Mouse (Mus musculus) layer of hippocampus, adult 11-12 months (tissue): Measurements from ENCODE around the gene Disp1.

Experiments
- DNase-seq: peaks from one replicate; pipeline ENCODE4 v3.0.0; 2022; ENCODE audit warnings: low spot score

Gene Disp1

GRCm38 (mm10) chr1:183086843-183087242 lies 134.5 kb downstream of the Disp1 start:
- DNase-seq: peak; percentile 47

DNA sequence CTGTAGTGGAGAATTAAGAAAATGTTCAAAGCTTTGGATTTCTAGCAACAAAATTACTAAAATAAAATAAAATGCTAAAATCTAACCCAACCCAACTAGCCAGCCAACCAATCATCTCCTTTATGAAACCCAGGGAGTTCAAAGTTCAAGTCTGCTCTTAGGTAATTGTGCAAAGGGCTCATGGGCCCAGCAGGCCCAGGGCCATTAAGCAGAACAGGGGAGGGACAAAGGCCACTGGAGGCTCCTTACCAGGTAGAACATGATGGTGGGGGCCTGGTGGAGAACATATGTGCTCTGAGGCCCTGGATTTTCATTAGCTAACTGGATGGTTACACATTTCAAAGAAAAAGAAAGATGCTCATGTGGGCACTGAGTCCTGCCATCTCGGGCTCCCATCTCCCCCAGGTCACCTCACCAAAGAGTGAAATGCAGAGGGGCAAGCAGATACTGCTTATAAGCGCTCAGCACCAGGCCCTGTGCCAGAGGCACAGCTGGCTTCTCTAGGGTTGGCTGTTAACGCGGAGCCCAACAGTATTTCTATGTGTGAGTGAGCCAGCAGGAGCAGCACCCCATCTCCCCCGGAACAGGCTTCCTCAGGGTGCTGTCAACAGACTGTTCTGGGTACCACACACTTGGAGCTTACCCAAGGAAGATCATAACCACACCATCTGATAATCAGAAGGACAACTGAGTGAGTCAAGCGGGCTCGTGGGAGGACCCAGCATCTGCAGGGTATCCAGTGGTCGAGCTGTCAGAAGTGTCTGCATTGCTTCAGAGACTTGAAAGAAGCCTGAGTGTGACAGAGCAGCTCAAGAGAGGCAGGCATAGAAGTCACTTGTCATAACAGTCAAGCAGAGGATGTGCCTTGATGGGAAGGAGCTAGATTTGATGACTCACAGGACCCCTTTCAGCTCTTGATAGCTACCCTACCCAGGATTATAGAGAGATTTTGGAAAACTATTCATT lies 137.0 kb downstream of the Disp1 start:
- peak; percentile 54 for DNase-seq

GRCm38 (mm10) chr1:183082436-183082835 lies 138.9 kb downstream of the Disp1 start:
- DNase-seq: no peak

GRCm38 (mm10) chr1:183081126-183081525 lies 140.2 kb downstream of the Disp1 start:
- no peak for DNase-seq

GRCm38 (mm10) chr1:183075121-183075822 lies 146.1 kb downstream of the Disp1 start:
- peak; percentile 52 for DNase-seq

GRCm38 (mm10) chr1:183072263-183073050 lies 148.9 kb downstream of the Disp1 start:
- DNase-seq: no peak

DNA sequence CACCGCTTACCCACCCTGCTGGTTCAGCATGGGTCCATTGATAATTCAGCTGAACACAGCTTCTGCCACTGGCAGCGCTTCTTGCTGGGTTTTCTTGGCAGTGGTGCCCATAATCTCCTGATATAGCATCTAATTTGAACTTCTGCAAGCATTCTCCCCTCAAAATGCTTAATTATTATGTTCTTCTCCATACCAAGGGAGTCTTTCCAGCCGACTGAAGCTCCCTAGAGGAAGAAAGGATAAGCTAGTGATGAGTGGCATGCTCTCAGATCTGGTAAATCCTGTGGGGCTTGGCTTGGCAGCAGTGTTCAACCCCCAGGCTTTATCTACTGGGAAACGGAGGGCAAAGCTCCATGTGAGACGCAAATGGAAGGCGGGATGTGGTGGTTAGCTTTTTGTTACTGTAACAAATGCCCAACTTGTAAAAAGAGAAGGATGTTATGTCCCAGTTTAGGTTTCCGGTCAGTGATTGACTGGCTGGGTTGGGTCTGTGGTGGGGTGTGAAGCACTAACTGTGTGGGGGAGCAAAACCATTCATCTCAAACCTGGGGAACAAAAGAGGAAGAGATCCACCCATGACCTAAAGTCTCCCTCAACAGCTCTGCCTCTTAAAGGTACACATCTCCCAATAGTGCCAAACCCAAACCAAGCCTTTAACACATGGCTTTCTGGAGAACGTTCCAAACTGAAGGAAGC lies 151.2 kb downstream of the Disp1 start:
- DNase-seq: no peak

- DNase-seq: no peak
Measured at GRCm38 (mm10) chr1:183067807-183068206, 153.5 kb downstream of the Disp1 start.

DNA sequence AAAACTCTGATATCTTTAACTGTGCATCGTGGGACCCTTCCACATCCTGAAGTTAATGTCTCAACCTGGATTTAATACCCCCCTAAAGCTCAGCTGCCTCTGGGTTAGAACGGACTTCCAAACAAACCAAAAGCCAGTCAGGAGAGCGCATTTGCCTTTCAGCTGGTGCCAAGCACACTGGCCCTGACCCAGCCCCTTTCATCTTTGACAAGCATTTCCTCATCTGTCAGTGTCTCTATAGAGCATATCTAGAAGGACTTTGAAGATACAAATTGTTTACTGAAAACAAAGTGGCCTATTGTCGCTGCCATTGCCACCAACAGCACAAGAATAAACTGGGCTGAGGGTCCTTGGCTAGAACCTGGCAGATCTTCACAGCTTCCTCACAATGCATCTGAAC lies 154.3 kb downstream of the Disp1 start:
- DNase-seq: no peak

GRCm38 (mm10) chr1:183060611-183061010 lies 160.7 kb downstream of the Disp1 start:
- DNase-seq: no peak

GRCm38 (mm10) chr1:183056289-183056655 lies 165.1 kb downstream of the Disp1 start:
- DNase-seq: no peak

DNA sequence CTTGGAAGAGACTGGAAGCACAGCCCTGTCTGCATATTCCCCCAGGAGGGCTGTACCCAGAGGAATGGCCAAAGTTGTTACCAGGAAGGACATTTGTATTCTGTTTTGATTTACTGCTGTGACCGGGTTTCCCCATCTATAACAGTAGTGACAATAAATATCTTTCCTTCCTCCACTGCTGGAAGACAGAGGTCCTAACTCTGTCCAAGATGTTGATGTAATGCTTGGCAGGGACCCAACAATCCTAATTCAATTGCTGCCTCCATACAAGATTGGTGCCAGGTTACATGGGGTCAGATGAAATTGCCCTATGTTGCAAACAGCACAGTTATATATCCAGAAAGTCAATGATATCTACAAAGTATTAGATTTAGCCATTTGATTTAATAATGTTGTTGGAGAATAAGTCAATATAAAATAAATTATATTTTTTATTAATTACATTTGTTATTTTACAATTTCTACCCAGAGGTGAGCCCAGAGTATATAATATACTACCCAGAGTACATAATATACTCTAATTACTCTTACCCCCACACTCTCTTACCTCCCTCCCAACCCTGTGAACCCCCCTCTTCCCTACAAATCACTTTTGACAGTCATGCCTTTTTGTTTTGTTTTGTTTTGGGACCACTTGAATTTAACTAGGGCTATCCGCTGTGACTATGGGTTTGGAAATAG lies 165.6 kb downstream of the Disp1 start:
- no peak for DNase-seq

DNA sequence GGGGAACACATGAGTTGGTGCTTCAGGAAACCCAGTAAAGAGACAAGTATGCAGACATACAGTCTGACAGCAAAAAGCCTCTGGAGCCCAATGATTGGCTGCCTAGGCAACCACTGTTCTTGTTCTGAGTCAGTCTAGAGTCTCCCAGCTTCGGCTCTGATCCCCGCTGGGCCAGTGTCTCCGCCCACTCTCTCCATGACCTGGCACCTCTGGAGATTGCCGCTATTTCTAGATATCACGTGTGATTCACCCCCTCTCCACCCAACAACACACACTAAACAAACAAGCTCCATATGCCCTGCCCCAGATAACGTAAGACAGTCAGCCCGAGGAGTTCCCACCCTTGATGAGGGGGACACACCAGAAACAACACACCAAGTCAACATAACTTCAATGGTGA lies 168.7 kb downstream of the Disp1 start:
- DNase-seq: no peak

DNA sequence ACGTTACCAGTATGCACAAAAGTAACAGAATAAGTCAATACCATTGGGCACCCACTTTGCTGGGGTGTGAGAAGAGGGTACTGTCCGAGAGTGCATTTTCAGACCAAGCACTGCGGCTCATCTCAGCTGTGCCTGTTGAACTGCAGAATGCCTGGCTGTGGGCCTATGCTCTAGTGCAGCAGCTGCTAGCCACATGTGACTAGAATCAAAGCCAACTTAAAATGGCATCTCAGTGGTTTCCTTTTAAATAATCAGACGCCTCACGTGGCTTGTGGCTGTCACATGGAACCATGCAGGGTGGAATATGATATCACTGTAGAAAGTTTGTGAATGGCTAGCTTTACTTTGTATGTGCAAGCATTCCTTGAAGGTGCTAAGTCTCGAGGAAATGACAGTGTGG lies 172.0 kb downstream of the Disp1 start:
- no peak for DNase-seq

GRCm38 (mm10) chr1:183047913-183048523 lies 173.3 kb downstream of the Disp1 start:
- no peak for DNase-seq

GRCm38 (mm10) chr1:183047191-183047912 lies 174.0 kb downstream of the Disp1 start:
- DNase-seq: no peak

DNA sequence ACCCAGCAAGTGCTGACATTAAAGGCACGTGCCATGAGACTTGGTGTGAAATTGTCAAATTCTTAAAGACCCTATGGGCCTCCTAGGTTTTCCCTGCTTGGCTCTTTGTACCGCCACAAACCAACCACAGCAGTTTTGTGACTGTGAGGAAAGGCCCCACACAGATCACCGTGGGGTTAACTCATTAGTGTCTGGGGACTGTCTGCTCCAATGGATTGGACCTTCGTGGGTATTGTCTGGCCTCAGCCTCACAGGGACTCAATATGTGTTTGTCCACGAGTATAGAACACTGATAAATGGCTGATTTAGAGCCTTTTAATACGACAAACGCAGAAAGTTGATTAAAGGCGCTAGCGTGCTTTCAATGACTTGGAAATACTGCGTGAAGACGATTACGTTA lies 175.2 kb downstream of the Disp1 start:
- DNase-seq: no peak

GRCm38 (mm10) chr1:183043161-183043812 lies 178.0 kb downstream of the Disp1 start:
- DNase-seq: peak; percentile 40

- no peak for DNase-seq
Measured at GRCm38 (mm10) chr1:183041703-183042102, 179.6 kb downstream of the Disp1 start.
